Mouse (Mus musculus): ENCODE data around the gene Urm1.

Urm1 gene

GRCm38 (mm10) chr2:29827709-29828024 lies 7.8 kb downstream of the Urm1 start:
- no peak for DNase-seq (ENCODE audit: low read depth, low spot score)

- DNase-seq (ENCODE audit: low read depth, low spot score): no peak
Measured at GRCm38 (mm10) chr2:29831106-29831505, 11.2 kb downstream of the Urm1 start.

GRCm38 (mm10) chr2:29833796-29834195 lies 13.9 kb downstream of the Urm1 start:
- DNase-seq (ENCODE audit: low read depth, low spot score): no peak

- DNase-seq (ENCODE audit: low read depth, low spot score): no peak
Measured at GRCm38 (mm10) chr2:29835391-29835899, 15.6 kb downstream of the Urm1 start.

- DNase-seq (ENCODE audit: low read depth, low spot score): no peak
Measured at GRCm38 (mm10) chr2:29839460-29839859, 19.6 kb downstream of the Urm1 start.

GRCm38 (mm10) chr2:29843231-29844105 lies 23.6 kb downstream of the Urm1 start:
- no peak for DNase-seq (ENCODE audit: low read depth, low spot score)

GRCm38 (mm10) chr2:29844115-29844514 lies 24.2 kb downstream of the Urm1 start:
- no peak for DNase-seq (ENCODE audit: low read depth, low spot score)

GRCm38 (mm10) chr2:29844661-29845060 lies 24.8 kb downstream of the Urm1 start:
- DNase-seq (ENCODE audit: low read depth, low spot score): no peak

GRCm38 (mm10) chr2:29845636-29846035 lies 25.8 kb downstream of the Urm1 start:
- DNase-seq (ENCODE audit: low read depth, low spot score): no peak

- no peak for DNase-seq (ENCODE audit: low read depth, low spot score)
Measured at GRCm38 (mm10) chr2:29846061-29846853, 26.4 kb downstream of the Urm1 start.

- no peak for DNase-seq (ENCODE audit: low read depth, low spot score)
Measured at GRCm38 (mm10) chr2:29846911-29847310, 27.0 kb downstream of the Urm1 start.

GRCm38 (mm10) chr2:29849041-29849440 lies 29.2 kb downstream of the Urm1 start:
- no peak for DNase-seq (ENCODE audit: low read depth, low spot score)

- no peak for DNase-seq (ENCODE audit: low read depth, low spot score)
Measured at GRCm38 (mm10) chr2:29849841-29850480, 30.1 kb downstream of the Urm1 start.

- DNase-seq (ENCODE audit: low read depth, low spot score): no peak
Measured at GRCm38 (mm10) chr2:29852957-29853485, 33.1 kb downstream of the Urm1 start.

GRCm38 (mm10) chr2:29853736-29854135 lies 33.9 kb downstream of the Urm1 start:
- no peak for DNase-seq (ENCODE audit: low read depth, low spot score)

- DNase-seq (ENCODE audit: low read depth, low spot score): no peak
Measured at GRCm38 (mm10) chr2:29855585-29856210, 35.8 kb downstream of the Urm1 start.

- DNase-seq (ENCODE audit: low read depth, low spot score): no peak
Measured at GRCm38 (mm10) chr2:29856451-29857260, 36.8 kb downstream of the Urm1 start.

GRCm38 (mm10) chr2:29857341-29857740 lies 37.5 kb downstream of the Urm1 start:
- DNase-seq (ENCODE audit: low read depth, low spot score): peak; percentile 77

GRCm38 (mm10) chr2:29857967-29858366 lies 38.1 kb downstream of the Urm1 start:
- no peak for DNase-seq (ENCODE audit: low read depth, low spot score)

- no peak for DNase-seq (ENCODE audit: low read depth, low spot score)
Measured at GRCm38 (mm10) chr2:29858748-29859473, 39.0 kb downstream of the Urm1 start.

All from 3T3-L1 (cell line).